Mouse (Mus musculus): ENCODE results near the gene Rer1. TPM values are rescaled to one million over a fixed set of nuclear protein-coding genes. Genes with fewer than 3 reads are reported as not detected.
A peak's percentile ranks its signal among the peaks of the same experiment; 100 is the strongest.

Gene Rer1
- polyA plus RNA-seq, 1 experiment from 2014 or later = 160 TPM

- Histone ChIP-seq H3K36me3 (ENCODE audit: insufficient read depth) (peaks cover 97% of the 10 kb centered on the region), H3K27ac (ENCODE audit: low read depth) (no peak overlapping the region), H3K4me3 (ENCODE audit: low read depth, low read length) (no peak overlapping the region), H3K27me3 (ENCODE audit: insufficient read depth, low read length) (no peaks in the 10 kb centered on the region), H3K9ac (no peak overlapping the region), H3K4me1 (ENCODE audit: insufficient read depth) (no peaks in the 10 kb centered on the region), H3K4me2 (no peak overlapping the region), H3K9me3 (ENCODE audit: low read depth, low read length) (no peaks in the 10 kb centered on the region)
- 92% methylated on average over 2 of the region's 2 CpGs for WGBS
- TF ChIP-seq CTCF (IDR thresholded peaks at IDR 0.05; ENCODE audit: low read depth) = no peak
- no peak for DNase-seq
- ATAC-seq (ENCODE audit: insufficient read depth) = no peak
Observed at GRCm38 (mm10) chr4:155075813-155076212, 10.4 kb downstream of the Rer1 start.

GRCm38 (mm10) chr4:155075137-155075536 lies 11.0 kb downstream of the Rer1 start:
- no peak overlapping the region for H3K27ac ChIP-seq (ENCODE audit: low read depth)
- H3K4me3 ChIP-seq (ENCODE audit: low read depth, low read length) = no peak overlapping the region
- no peak overlapping the region for H3K4me2 ChIP-seq
- WGBS = 87% methylated on average over 9 of the region's 9 CpGs
- DNase-seq (no peak), ATAC-seq (ENCODE audit: insufficient read depth) (no peak)
- H3K36me3 ChIP-seq (ENCODE audit: insufficient read depth) = peaks cover 97% of the 10 kb centered on the region
- H3K9ac ChIP-seq = no peak overlapping the region
- no peaks in the 10 kb centered on the region for H3K9me3 ChIP-seq (ENCODE audit: low read depth, low read length)
- H3K27me3 ChIP-seq (ENCODE audit: insufficient read depth, low read length) = no peaks in the 10 kb centered on the region
- no peaks in the 10 kb centered on the region for H3K4me1 ChIP-seq (ENCODE audit: insufficient read depth)
- TF ChIP-seq CTCF (IDR thresholded peaks at IDR 0.05; ENCODE audit: low read depth) = no peak

GRCm38 (mm10) chr4:155074418-155074817 lies 11.8 kb downstream of the Rer1 start:
- no peak for ATAC-seq (ENCODE audit: insufficient read depth)
- H3K27me3 ChIP-seq (ENCODE audit: insufficient read depth, low read length) = no peaks in the 10 kb centered on the region
- H3K4me1 ChIP-seq (ENCODE audit: insufficient read depth) = no peaks in the 10 kb centered on the region
- H3K36me3 ChIP-seq (ENCODE audit: insufficient read depth) = peaks cover 97% of the 10 kb centered on the region
- WGBS = 78% methylated on average over 9 of the region's 9 CpGs
- no peak overlapping the region for H3K4me2 ChIP-seq
- no peak overlapping the region for H3K4me3 ChIP-seq (ENCODE audit: low read depth, low read length)
- H3K9ac ChIP-seq = no peak overlapping the region
- no peak overlapping the region for H3K27ac ChIP-seq (ENCODE audit: low read depth)
- no peak for TF ChIP-seq CTCF (IDR thresholded peaks at IDR 0.05; ENCODE audit: low read depth)
- DNase-seq = no peak
- no peaks in the 10 kb centered on the region for H3K9me3 ChIP-seq (ENCODE audit: low read depth, low read length)

- Histone ChIP-seq H3K36me3 (ENCODE audit: insufficient read depth) (peaks cover 76% of the 10 kb centered on the region), H3K9ac (no peak overlapping the region)
Observed at GRCm38 (mm10) chr4:155070921-155071320, 15.3 kb downstream of the Rer1 start.

GRCm38 (mm10) chr4:155070199-155070598 lies 16.0 kb downstream of the Rer1 start:
- Histone ChIP-seq H3K36me3 (ENCODE audit: insufficient read depth) (peaks cover 69% of the 10 kb centered on the region), H3K4me2 (no peak overlapping the region), H3K9me3 (ENCODE audit: low read depth, low read length) (no peaks in the 10 kb centered on the region), H3K9ac (no peak overlapping the region), H3K27ac (ENCODE audit: low read depth) (no peak overlapping the region), H3K4me3 (ENCODE audit: low read depth, low read length) (no peak overlapping the region), H3K4me1 (ENCODE audit: insufficient read depth) (peaks cover 3% of the 10 kb centered on the region; the same call in 1 of the 2 replicates), H3K27me3 (ENCODE audit: insufficient read depth, low read length) (no peaks in the 10 kb centered on the region)
- TF ChIP-seq CTCF (IDR thresholded peaks at IDR 0.05; ENCODE audit: low read depth) = no peak
- ATAC-seq (ENCODE audit: insufficient read depth) (no peak), DNase-seq (no peak)
- WGBS = 89% methylated on average over 13 of the region's 13 CpGs

More at GRCm38 (mm10) chr4:155070921-155071320, 15.3 kb downstream of the Rer1 start:
- no peak for ATAC-seq (ENCODE audit: insufficient read depth)
- no peak for TF ChIP-seq CTCF (IDR thresholded peaks at IDR 0.05; ENCODE audit: low read depth)
- Histone ChIP-seq H3K4me1 (ENCODE audit: insufficient read depth) (peaks cover 3% of the 10 kb centered on the region; the same call in 1 of the 2 replicates), H3K27me3 (ENCODE audit: insufficient read depth, low read length) (no peaks in the 10 kb centered on the region), H3K4me3 (ENCODE audit: low read depth, low read length) (no peak overlapping the region), H3K9me3 (ENCODE audit: low read depth, low read length) (no peaks in the 10 kb centered on the region), H3K27ac (ENCODE audit: low read depth) (no peak overlapping the region), H3K4me2 (no peak overlapping the region)
- 87% methylated on average over 5 of the region's 5 CpGs for WGBS
- no peak for DNase-seq

GRCm38 (mm10) chr4:155069191-155069590 lies 17.0 kb downstream of the Rer1 start:
- WGBS = 79% methylated on average over 6 of the region's 6 CpGs
- Histone ChIP-seq H3K9ac (no peak overlapping the region), H3K4me1 (ENCODE audit: insufficient read depth) (peaks cover 3% of the 10 kb centered on the region; the same call in 1 of the 2 replicates), H3K9me3 (ENCODE audit: low read depth, low read length) (no peaks in the 10 kb centered on the region), H3K4me3 (ENCODE audit: low read depth, low read length) (no peak overlapping the region), H3K36me3 (ENCODE audit: insufficient read depth) (peaks cover 59% of the 10 kb centered on the region), H3K27ac (ENCODE audit: low read depth) (no peak overlapping the region), H3K4me2 (no peak overlapping the region), H3K27me3 (ENCODE audit: insufficient read depth, low read length) (no peaks in the 10 kb centered on the region)
- DNase-seq (peak; percentile 50), ATAC-seq (ENCODE audit: insufficient read depth) (no peak)
- TF ChIP-seq CTCF (IDR thresholded peaks at IDR 0.05; ENCODE audit: low read depth) = peak; percentile 52

- Histone ChIP-seq H3K27ac (ENCODE audit: low read depth) (no peak overlapping the region), H3K9me3 (ENCODE audit: low read depth, low read length) (no peaks in the 10 kb centered on the region), H3K27me3 (ENCODE audit: insufficient read depth, low read length) (no peaks in the 10 kb centered on the region), H3K9ac (0 out of 2 replicates have a peak overlapping the region, but pooled peaks have one; percentile 72), H3K36me3 (ENCODE audit: insufficient read depth) (peaks cover 52% of the 10 kb centered on the region), H3K4me1 (ENCODE audit: insufficient read depth) (peaks cover 3% of the 10 kb centered on the region; the same call in 1 of the 2 replicates), H3K4me3 (ENCODE audit: low read depth, low read length) (0 out of 2 replicates have a peak overlapping the region, but pooled peaks have one; percentile 69), H3K4me2 (peak overlapping the region; percentile 89)
- 92% methylated on average over 20 of the region's 20 CpGs for WGBS
- no peak for DNase-seq
- TF ChIP-seq CTCF (IDR thresholded peaks at IDR 0.05; ENCODE audit: low read depth) = no peak
- no peak for ATAC-seq (ENCODE audit: insufficient read depth)
Observed at GRCm38 (mm10) chr4:155068357-155068972, 17.7 kb downstream of the Rer1 start.
